Mouse (Mus musculus) lung, postnatal 0 days (tissue): ENCODE results near the gene Helz.

Source experiments
- CTCF ChIP-seq: IDR thresholded peaks from 2 replicates; pipeline ENCODE4 v1.5.1; 2016; ENCODE audit warnings: antibody characterized with exemption, mild to moderate bottlenecking
- EP300 ChIP-seq: IDR thresholded peaks from 2 replicates; pipeline ENCODE4 v1.6.1; 2016; ENCODE audit warnings: antibody characterized with exemption, mild to moderate bottlenecking, control low read depth

DNA sequence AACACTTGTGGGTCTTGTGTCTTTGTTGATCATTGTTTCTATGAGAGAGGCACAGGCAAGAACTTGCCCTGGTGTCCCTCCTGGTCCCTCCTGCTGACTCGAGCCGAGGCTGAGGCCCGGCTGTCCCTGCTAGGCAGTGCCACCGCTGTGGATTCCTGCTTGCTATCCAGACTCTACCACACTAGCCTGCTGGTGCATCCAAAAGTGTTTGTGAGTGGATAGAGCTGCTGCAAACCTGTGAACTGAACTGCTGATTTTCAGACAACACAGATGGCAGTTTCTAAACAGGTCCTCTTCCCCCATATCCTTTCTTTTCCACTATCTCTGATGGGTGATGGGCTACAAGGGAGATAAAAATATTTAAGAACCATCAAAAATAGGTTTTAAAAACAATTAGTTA, 107.8 kb downstream of the Helz start:
- TF ChIP-seq CTCF (no peak), EP300 (no peak)
